Mouse (Mus musculus) spleen, postnatal 14 days (tissue): ENCODE measurements around the gene Mrpl55.
"Not testable (repeated sequence)": the region's sequence is repeated elsewhere in the genome, so short reads cannot be mapped to it uniquely, and the experiment has no call there.

ENCODE experiments used
- DNase-seq, 2 experiments: peaks; one replicate each; pipeline ENCODE4 v3.0.0; 2021 to 2022; ENCODE audit warnings: low spot score in 2 of 2

Gene Mrpl55

GRCm38 (mm10) chr11:59191231-59192058, 10.8 kb upstream of the Mrpl55 start:
- peak; percentile 75 to 84 for DNase-seq

DNA sequence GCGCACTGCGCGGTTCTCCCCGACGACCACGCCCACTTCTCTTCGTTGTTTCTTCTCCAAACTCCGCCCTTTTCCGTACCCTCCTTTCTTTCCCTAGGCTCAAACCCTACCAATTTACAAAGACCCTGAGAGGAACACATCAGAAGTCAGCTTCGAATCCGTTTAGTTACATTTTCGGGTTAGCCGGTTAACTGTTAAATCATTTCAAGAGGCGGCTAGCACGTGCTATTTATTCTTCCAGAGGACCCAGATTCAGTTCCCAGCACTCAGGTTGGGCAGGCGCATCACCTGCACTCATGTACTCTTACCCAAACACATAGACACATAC, 10.3 kb upstream of the Mrpl55 start, which contains the start of gene Guk1:
TSS of gene Guk1 (minus strand) at position 154 of the 328 bp plus-strand sequence.
- DNase-seq: no peak

GRCm38 (mm10) chr11:59196230-59196629, 6.1 kb upstream of the Mrpl55 start:
- DNase-seq: no peak

GRCm38 (mm10) chr11:59201216-59202002, 877 bp upstream of the Mrpl55 start:
- no peak for DNase-seq

DNA sequence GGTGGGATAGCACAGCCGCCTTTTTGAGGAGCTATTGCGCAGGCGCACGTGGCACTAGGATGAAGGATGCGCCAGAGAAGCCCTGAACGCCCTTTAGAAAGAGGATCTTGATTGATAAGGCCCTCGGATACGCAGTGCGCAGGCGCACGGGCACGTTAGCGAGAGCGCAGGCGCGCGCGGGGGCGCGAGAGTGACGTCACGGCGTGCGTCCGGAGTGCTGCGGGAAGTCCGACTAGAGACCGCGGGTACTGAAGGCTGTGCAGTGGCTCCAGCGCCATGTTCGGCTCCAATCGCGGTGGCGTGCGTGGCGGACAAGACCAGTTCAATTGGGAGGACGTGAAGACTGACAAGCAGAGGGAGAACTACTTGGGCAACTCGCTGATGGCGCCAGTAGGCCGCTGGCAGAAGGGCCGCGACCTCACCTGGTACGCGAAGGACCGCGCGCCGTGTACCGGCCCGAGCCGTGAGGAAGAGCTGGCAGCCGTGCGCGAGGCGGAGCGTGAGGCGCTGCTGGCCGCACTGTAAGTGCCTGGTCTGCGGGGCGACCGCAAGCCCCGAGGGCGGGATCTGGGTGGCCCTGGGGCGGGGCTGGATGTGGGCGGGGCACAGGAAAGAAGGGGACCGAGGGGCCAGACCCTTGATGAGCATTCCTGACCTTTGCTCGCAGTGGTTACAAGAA, 6.0 kb downstream of the Mrpl55 start, which contains the start of gene 2310033P09Rik:
TSS of gene 2310033P09Rik (plus strand) at position 169 of the 679 bp plus-strand sequence.
- peak; percentile 85 to 89 for DNase-seq

- DNase-seq: peak; percentile 55 to 67
These were observed 6.7 kb downstream of the Mrpl55 start for GRCm38 (mm10) chr11:59209003-59209441.

DNA sequence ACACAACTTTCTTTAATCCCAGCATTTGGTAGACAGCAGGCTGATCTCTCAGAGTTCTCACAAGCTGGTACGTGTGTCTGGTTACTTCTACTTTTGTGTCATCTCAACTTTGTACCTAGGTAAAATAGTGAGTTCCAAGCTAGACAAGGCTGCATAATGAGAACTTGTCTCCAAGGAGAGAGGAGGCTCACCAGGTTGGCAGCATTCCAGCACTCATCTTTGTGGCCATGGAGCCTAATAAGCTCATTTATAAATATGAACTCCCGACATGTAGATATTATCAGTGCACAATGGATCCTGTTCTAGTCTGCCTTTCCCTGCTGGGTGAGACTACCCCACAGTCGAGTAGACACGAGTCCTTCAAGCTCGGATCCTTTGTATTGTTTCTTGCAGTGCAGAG, 7.3 kb downstream of the Mrpl55 start:
- no peak for DNase-seq

DNA sequence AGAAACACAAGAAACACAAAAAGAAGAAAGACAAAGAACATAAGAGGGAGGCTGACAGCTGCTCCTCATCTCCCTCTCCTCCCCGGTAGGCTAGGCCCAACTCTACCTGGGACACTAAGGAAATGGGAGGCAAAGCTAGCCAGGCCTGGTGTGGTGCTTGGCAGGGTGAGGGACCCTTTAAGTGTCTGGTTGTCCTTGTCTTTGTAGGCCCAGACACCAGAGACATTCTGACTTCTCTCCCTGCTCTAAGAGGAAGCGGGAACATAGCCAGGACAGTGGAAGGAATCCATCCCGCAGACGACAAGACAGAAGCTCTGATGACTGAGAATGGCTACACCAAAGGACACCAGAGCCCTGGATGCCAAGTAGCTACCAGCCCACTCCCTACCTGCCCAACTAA, 7.7 kb downstream of the Mrpl55 start:
- no peak for DNase-seq

DNA sequence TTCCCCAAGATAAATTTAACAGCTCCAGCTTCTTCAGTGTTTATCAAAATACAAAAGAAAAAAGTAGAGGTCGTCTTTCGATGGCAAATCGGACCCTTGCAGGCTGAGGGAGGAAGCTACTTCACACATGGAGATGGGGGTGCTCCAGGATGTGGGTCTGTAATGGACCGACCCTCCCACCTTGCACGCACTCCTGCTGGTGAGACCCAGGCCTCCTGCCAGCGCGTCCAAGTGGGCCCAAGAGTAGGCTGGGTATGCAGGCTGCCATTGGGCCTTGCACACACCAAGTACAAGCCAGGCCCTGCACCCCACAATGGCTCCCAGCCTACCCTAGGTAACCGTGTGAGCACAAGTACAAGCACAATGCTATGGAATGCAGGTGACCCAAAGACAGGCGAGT, 9.3 kb downstream of the Mrpl55 start:
- not testable (repeated sequence) for DNase-seq

DNA sequence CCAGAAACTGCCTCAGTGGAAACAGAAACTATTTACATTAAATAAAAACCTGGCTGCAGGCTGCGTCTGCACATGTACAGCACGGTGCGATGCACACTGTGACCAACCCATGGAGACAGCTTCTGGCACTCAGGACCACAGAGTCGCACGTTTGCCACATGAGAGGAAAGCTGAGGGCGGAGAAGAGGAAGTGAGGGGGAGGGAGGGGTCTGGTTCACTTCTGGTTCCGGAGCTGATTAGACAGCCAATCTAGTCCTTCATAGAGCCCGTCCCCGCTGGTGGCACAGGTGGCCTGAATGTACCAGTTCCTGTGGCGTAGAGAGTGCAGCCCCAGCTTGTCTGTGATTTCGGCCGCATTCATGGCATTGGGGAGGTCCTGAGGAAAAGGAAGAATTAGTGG, 10.0 kb downstream of the Mrpl55 start:
- DNase-seq: not testable (repeated sequence)

- no peak for DNase-seq
These were observed 10.7 kb downstream of the Mrpl55 start for GRCm38 (mm10) chr11:59212892-59213494.

DNA sequence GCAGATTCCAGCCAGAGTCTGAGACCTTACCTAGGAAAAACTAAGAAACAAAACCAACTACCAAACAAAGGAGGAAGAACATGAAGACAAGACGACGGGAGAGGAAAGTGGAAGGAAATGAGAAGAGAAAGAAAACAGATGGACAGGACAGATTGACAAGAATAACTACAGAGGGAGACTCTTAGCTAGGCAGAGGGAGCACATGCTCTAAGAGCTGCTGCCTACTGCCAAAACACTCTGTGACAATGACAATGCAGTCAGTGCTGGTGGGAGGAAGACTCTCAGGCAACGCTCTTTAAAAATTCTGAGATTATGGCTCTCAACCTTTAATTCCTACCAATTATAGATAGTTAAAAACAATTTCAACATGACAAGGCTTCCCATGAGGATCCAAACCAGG, 14.7 kb downstream of the Mrpl55 start:
- no peak for DNase-seq

DNA sequence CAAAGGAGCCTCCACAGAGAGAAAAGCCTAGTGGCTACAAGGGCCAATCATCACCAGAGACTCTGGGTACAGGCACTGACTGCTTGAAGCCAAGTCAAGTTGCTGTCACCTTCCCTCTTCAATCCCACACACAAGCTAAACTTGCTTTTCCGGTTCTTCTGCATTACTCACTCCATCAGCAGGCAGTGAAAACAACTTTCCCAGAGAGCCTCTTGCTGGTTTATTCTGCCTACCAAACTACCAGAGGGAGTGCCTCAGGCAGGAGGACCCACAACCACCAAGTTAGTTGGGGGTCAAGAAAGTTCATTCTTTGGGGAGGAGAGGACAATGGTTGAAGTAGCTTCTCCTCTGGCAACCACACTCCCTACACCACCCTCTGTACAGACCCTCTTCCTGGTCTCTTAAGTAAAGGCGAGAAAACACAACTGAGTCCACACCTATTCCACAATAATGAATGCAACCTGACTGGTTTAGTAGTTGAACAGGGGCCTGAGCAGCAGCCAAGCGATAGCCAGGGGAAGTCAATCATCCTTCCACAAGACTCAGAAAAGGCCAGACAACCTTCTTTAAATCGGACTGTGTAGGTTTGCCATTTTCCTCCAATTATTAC, 16.2 kb downstream of the Mrpl55 start:
- no peak for DNase-seq

DNA sequence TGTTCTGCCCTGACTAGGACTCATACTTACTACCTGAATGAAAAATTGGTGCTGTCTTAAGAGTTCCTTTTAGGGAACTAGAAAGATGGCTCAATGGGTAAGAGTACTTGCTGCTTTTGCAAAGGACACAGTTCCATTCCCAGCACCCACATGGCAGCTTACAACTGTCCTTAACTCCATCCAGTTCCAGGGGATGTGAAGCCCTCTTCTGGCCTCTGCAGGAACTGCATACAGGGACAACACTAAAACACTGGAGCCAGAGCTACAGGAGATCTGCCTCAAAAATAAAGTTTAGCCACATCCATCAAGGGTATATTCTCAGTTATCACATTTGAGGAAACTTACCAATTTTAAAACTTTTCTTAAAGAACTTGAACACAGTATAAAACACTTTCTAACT, 16.8 kb downstream of the Mrpl55 start:
- peak in 1 of 2 experiments; percentile 51 for DNase-seq

DNA sequence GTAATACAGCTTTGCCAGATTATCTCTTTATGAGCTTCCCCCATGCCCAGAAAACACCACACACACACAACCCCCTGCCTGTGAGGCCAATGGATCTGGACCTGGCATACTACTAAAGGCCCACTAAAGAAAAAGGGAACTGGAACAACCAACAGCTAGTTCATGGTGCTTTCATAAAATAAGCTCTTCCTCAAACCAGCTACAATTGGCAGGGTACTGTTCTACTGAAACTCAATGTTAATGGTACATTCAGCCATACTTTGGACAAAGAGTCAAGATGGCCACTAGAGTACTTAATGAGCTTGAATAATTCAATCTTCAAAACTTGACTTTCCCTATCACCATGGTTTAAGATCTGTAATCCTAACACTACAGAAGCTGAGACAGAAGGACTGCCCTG, 19.3 kb downstream of the Mrpl55 start:
- DNase-seq: no peak

GRCm38 (mm10) chr11:59222306-59222705, 20.0 kb downstream of the Mrpl55 start:
- no peak for DNase-seq

- no peak for DNase-seq
These were observed 21.7 kb downstream of the Mrpl55 start for GRCm38 (mm10) chr11:59224025-59224424.

- no peak for DNase-seq
These were observed 22.2 kb downstream of the Mrpl55 start for GRCm38 (mm10) chr11:59224470-59224869.

GRCm38 (mm10) chr11:59225167-59225566, 22.9 kb downstream of the Mrpl55 start:
- no peak for DNase-seq

GRCm38 (mm10) chr11:59226251-59226650, 24.0 kb downstream of the Mrpl55 start:
- DNase-seq: no peak
